Mouse (Mus musculus): ENCODE measurements around the gene Nmur1.

DNA sequence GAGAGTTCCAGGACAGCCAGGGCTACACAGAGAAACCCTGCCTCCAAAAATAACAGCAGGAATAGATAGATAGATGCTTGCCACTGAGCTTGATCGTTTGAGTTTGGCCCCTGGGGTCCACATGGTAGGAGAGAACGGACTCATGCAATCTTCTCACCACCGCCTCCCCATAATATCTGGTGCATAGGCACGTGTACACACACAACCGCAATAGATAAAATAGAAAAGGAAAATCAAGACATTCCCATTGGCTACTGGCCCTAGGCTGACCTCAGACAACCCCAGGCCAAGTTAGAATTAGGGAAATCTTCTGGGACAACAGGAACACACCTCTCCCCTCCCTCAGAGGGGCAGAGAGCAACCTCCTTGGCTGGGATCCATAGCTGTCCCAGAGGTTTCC lies 11.3 kb downstream of the Nmur1 start:
- TF ChIP-seq CTCF (IDR thresholded peaks at IDR 0.05; ENCODE audit: low read depth, low read length) (no peak), POLR2A (IDR thresholded peaks at IDR 0.05; ENCODE audit: borderline replicate concordance, low read depth, low read length) (no peak)
